Mouse (Mus musculus): ENCODE data around the gene Rasgrp3.

The Rasgrp3 gene

DNA sequence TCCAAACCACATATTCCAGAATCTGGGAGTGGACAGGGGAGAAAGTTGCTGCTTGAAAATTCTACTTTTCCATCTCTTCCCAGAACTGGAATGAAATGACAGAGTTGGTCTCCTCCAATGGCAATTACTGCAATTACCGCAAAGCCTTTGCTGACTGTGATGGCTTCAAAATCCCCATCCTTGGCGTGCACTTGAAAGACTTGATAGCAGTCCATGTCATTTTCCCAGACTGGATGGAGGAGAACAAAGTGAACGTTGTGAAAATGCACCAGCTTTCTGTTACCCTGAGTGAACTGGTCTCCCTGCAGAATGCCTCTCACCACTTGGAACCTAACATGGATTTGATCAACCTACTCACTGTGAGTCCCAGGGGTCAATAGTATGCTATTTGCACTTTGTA is 67.3 kb downstream of the Rasgrp3 start:
- no peak for DNase-seq (ENCODE audit: low spot score)

GRCm38 (mm10) chr17:75505053-75505452 is 69.4 kb downstream of the Rasgrp3 start:
- DNase-seq (ENCODE audit: low spot score) = no peak

- DNase-seq (ENCODE audit: low spot score) = no peak
Measured at GRCm38 (mm10) chr17:75506097-75506675, 70.5 kb downstream of the Rasgrp3 start.

- no peak for DNase-seq (ENCODE audit: low spot score)
Measured at GRCm38 (mm10) chr17:75506708-75507641, 71.3 kb downstream of the Rasgrp3 start.

DNA sequence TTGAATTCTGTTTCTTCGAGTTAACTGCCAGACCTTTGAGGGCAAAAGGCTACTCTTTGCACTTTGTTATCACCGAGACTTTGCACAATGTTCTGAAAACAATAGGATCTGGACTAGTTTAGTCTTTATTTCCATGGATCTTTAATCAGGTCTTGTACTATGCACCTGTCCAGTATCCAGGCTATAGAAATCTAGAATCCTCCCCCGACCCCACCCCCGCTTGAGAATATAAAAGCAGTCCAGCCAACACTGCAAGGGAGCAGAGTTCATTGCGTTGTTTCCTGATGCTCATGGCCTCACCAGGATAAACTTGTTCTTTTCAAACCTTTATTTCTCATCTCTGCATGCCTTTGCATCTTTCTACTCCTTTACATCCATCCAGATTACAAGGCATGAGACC is 73.6 kb downstream of the Rasgrp3 start:
- no peak for DNase-seq (ENCODE audit: low spot score)

DNA sequence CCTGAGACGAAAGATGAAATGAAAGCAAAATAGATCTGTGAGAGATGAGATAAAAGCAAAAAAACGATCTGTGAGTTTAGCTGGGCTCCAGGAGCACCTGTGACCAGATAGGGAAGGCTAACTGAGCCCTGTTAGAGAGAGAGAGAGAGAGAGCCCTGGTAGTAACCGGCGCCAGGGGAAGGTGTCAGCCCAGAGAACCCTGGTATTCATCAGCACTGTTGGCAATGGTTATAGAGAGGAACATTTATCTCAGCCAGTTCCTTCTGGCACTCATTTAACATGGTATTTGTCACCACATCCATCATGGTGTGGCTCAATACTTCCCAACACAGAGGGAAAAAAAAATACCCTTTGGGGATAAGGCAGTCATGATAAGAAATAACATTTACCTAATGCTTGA is 80.9 kb downstream of the Rasgrp3 start:
- DNase-seq (ENCODE audit: low spot score) = no peak

GRCm38 (mm10) chr17:75518181-75518901 is 82.6 kb downstream of the Rasgrp3 start:
- DNase-seq (ENCODE audit: low spot score) = no peak

DNA sequence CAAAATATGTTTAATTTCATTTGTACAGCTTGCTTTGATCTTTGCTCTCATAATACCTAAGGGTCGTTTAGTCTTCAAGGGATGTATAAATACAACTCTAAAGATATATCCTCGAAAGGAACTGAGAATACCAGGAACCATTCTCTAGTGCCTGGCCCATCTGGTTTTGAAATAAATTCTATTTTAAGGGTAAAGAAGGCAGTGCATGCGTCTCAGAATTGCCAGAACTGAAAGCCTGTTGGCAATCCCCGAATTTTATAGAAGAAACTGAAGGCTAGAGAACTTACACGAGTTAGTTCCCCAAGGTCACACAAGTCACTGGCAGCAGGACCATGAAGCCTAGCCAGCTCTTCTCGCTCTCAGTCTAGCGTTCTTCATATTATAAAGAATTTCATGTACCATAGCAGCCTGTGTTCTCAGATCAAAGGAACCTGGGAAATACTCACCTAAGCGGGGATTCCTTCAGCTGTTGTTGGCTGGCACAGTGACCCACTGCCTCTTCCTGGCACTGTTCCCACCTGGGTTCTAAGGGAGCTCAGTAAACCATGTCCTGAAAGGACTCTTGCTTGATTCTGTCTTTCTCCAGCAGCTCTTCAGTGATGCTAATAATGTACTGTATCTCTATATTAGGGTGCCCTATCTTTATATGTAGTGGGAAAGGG is 83.7 kb downstream of the Rasgrp3 start:
- DNase-seq (ENCODE audit: low spot score) = no peak

GRCm38 (mm10) chr17:75521236-75521842 is 85.6 kb downstream of the Rasgrp3 start:
- DNase-seq (ENCODE audit: low spot score) = no peak

- DNase-seq (ENCODE audit: low spot score) = no peak
Measured at GRCm38 (mm10) chr17:75522347-75523065, 86.8 kb downstream of the Rasgrp3 start.

- no peak for DNase-seq (ENCODE audit: low spot score)
Measured at GRCm38 (mm10) chr17:75523812-75524211, 88.1 kb downstream of the Rasgrp3 start.

DNA sequence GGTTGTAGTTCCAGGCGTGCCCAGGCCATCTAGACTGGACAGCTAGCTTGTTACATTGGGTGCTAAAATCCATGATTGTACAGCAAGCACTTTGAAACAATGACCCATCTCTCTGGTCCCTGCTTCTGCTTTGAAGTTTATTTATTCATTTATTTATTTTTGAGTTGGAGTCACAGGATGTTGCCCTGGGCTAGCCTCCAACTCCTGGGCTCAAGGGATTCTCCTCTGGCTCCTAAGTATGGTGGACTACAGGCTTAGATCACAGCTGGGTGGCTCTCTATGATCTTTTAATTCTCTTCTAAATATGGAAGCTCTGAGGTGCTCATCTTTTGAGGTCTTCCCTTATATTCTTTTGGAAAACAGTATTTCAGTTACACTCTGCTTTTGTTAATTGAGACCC is 90.7 kb downstream of the Rasgrp3 start:
- DNase-seq (ENCODE audit: low spot score) = no peak

DNA sequence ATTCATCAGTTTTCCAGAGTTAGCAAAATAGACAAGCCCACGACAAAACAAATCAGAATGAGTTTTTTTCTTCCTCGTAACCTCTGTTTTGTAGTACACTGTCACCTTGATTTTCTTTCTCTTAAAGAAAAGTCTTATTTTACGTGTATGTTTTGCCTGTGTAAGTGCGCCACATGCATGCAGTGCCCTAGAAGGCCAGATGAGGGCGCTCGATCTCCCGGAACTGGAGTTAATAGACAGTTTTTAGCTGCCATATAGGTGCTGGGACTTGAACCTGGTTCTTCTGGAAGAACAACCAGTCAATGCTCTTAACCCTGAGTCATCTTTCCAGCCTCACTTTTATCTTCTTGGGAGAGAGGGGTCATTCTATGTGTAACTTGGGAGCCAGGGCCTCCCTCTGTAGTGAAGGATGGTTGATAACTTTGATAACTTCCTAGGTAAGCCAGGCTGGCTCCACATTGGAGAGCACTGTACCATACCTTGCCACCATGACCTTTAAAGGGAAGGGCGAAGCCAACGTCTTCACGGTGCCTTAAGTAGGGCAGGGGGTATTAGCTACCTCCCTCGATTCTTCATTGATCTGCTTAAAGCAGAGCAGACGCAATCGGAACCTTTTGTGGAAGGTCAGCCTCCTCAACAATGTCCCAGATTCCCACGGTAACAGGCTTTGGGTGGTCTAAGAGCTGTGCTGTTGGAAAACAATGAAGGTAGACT is 93.7 kb downstream of the Rasgrp3 start:
- DNase-seq (ENCODE audit: low spot score) = no peak

DNA sequence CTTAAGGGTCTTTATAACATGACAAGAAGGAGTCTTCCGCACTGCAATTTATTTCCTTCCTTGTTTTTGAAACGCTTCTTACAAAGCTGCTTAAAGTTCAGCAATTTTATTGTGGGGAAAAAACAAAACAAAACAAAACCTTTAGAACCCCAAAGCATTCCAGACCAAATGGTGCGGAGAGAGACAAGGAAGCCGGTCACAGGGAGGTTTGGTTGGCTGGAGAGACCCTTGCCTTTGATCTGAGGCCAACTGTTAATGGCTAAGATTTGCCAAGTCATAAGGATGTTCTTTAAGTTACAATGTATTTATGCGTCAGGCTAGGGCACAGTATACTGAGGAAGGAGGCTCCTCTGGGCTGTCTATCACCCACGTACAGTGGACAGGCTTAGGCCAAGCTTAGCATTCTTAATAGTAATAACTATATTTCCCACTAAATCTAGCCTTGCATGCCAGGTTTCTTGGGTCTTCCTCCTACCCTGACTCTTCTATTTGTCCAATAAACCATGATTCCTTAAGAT is 96.8 kb downstream of the Rasgrp3 start:
- no peak for DNase-seq (ENCODE audit: low spot score)

GRCm38 (mm10) chr17:75534314-75535020 is 98.8 kb downstream of the Rasgrp3 start:
- DNase-seq (ENCODE audit: low spot score) = no peak

GRCm38 (mm10) chr17:75535612-75536011 is 99.9 kb downstream of the Rasgrp3 start:
- DNase-seq (ENCODE audit: low spot score) = no peak

DNA sequence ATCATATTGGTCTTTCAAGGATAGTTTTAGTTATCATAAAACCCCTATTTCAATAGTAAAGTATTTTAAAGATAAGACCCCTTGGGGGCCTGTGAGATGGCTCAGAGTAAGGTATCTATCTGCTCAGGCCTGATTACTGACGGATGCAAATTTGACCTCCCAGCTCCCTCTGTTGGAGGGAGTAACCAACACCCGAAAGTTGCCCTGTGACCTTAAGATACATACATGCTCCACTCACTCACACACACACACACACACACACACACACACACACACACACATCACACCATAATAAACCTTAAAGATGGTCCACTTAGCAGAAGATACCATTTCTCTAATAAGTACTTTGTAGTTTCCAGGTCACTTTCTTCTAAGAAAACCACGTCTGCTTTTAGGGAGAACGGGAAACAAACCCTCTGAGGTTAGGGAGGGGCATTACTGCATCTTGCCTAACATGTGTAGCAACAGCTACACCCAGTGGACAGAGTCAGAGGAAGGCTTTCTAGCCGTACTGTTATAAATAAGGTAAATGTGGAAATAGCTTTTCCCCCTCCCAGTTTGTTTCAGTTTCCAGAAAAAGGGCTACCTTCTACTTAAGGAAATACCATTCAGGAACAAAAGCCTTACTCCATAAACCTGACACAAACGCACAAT is 100.8 kb downstream of the Rasgrp3 start:
- no peak for DNase-seq (ENCODE audit: low spot score)

GRCm38 (mm10) chr17:75537050-75537445 is 101.4 kb downstream of the Rasgrp3 start:
- DNase-seq (ENCODE audit: low spot score) = no peak

DNA sequence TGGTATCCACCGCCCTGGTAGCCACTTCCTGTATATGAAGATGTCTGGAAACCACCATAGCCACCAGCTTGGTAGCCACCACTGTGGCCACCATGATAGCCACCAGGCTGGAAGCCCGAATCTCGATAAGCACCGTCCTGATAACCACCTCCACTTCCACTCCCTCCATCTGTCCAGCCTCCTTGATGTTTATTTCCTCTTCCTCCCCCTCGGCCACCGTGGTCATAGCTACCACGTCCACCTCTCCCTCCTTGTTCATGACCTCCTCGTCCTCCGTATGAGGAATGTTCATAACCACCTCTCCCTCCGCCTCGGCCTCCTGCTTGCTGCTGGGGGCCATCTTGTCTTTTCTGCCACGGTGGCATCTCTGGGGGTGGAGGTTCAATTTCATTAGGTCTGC is 102.7 kb downstream of the Rasgrp3 start:
- DNase-seq (ENCODE audit: low spot score) = no peak

Data from ovary, postnatal 36 days (tissue).